Mouse (Mus musculus) hindbrain, embryonic 12.5 days (tissue): ENCODE measurements around the gene Apon. TPM values are rescaled to one million over a fixed set of nuclear protein-coding genes. Genes with fewer than 3 reads are reported as not detected.
"Not testable (repeated sequence)": the region's sequence is repeated elsewhere in the genome, so short reads cannot be mapped to it uniquely, and the experiment has no call there.

Experiments used
- ATAC-seq: fragments of 200-750 bp; cut with Nextera tagmentation; 2 replicates; pipeline ENCODE4 v1.8.0; 2017; ENCODE audit warnings: moderate TSS enrichment; ENCODE audit not compliant: low FRiP score
- H3K27ac ChIP-seq: fragments of 300-500 bp; sonication (generic); 2 replicates; pipeline ENCODE4 v1.5.1; 2016; ENCODE audit warnings: mild to moderate bottlenecking
- H3K27me3 ChIP-seq: fragments of 300-500 bp; sonication (generic); 2 replicates; pipeline ENCODE4 v1.6.1; 2016; ENCODE audit warnings: mild to moderate bottlenecking
- H3K36me3 ChIP-seq: fragments of 300-500 bp; sonication (generic); 2 replicates; pipeline ENCODE4 v1.6.1; 2016; ENCODE audit warnings: mild to moderate bottlenecking
- H3K4me1 ChIP-seq: fragments of 300-500 bp; sonication (generic); 2 replicates; pipeline ENCODE4 v1.6.1; 2016
- H3K4me2 ChIP-seq: fragments of 300-500 bp; sonication (generic); replicated peaks from 2 replicates; pipeline ENCODE4 v1.6.1; 2016; ENCODE audit warnings: mild to moderate bottlenecking
- H3K4me3 ChIP-seq: fragments of 300-500 bp; sonication (generic); 2 replicates; pipeline ENCODE4 v1.5.1; 2016; ENCODE audit warnings: mild to moderate bottlenecking
- H3K9ac ChIP-seq: fragments of 300-500 bp; sonication (generic); 2 replicates; pipeline ENCODE4 v1.6.1; 2016; ENCODE audit warnings: mild to moderate bottlenecking, moderate library complexity
- H3K9me3 ChIP-seq: fragments of 300-500 bp; sonication (generic); replicated peaks from 2 replicates; pipeline ENCODE4 v1.6.1; 2016; ENCODE audit warnings: mild to moderate bottlenecking
- WGBS: fragments of 180-500 bp; shearing (Covaris S2); methylation state at CpG from one replicate; pipeline ENCODE4 v1.1.7; 2016; 5-methylcytosine and 5-hydroxymethylcytosine counted together
- polyA plus RNA-seq: library from polyadenylated mRNA; unstranded; fragments of >200 nt; fragmentation: Nextera tagmentation; extraction: Ambion mirVana; gene quantifications from 2 replicates; pipeline ENCODE4 v1.2.1, GENCODE M21; 2016

Gene Apon
- polyA plus RNA-seq, 1 experiment from 2014 or later: 0.40 TPM

DNA sequence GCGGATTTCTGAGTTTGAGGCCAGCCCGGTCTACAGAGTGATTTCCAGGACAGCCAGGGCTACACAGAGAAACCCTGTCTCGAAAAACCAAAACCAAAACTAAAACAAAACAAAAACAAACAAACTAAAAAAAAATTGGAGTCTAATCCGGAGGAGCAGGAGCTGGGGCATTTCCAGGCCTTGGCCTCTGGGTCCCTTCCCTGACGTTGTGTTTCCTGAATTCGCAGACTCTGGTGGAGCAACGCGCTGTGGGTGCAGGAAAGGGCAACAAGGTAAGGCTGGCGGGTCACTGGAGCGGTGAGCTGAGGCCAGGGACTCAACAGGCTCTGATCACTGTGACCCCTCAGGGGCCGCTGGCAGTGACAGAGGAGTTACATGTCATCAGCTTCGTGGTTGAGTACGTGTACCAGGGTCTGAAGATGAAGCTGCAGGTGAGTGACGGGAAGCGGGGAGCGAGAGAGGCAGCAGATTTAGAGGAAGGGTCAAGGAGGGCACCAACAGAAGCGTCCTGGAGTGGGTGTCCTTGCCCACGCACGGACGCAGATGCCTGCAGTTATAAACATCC lies 29.1 kb downstream of the Apon start:
- Histone ChIP-seq H3K36me3 (peaks cover 74% of the 10 kb centered on the region), H3K27me3 (no peaks in the 10 kb centered on the region), H3K4me3 (no peak overlapping the region), H3K4me1 (no peaks in the 10 kb centered on the region), H3K9me3 (no peaks in the 10 kb centered on the region), H3K4me2 (no peak overlapping the region), H3K27ac (no peak overlapping the region), H3K9ac (no peak overlapping the region)
- ATAC-seq: no peak
- WGBS: 89% methylated on average over 20 of the region's 20 CpGs

- Histone ChIP-seq H3K4me3 (no peak overlapping the region), H3K36me3 (peaks cover 77% of the 10 kb centered on the region), H3K27ac (no peak overlapping the region), H3K9ac (no peak overlapping the region; the same call in 1 of the 2 replicates), H3K9me3 (no peaks in the 10 kb centered on the region), H3K4me1 (no peaks in the 10 kb centered on the region), H3K27me3 (no peaks in the 10 kb centered on the region), H3K4me2 (no peak overlapping the region)
- WGBS: 68% methylated on average over 31 of the region's 31 CpGs
- peak; percentile 52; the same call in 1 of the 2 replicates for ATAC-seq
Measured at GRCm38 (mm10) chr10:128283604-128284579, 30.0 kb downstream of the Apon start.

- not testable (repeated sequence) for H3K4me2 ChIP-seq, H3K27ac ChIP-seq, ATAC-seq, H3K4me1 ChIP-seq, H3K9me3 ChIP-seq, H3K27me3 ChIP-seq, H3K4me3 ChIP-seq, H3K9ac ChIP-seq
- 88% methylated on average over 1 of the region's 1 CpGs for WGBS
- peaks cover 55% of the 10 kb centered on the region for H3K36me3 ChIP-seq
Measured at GRCm38 (mm10) chr10:128290594-128290993, 36.7 kb downstream of the Apon start.

DNA sequence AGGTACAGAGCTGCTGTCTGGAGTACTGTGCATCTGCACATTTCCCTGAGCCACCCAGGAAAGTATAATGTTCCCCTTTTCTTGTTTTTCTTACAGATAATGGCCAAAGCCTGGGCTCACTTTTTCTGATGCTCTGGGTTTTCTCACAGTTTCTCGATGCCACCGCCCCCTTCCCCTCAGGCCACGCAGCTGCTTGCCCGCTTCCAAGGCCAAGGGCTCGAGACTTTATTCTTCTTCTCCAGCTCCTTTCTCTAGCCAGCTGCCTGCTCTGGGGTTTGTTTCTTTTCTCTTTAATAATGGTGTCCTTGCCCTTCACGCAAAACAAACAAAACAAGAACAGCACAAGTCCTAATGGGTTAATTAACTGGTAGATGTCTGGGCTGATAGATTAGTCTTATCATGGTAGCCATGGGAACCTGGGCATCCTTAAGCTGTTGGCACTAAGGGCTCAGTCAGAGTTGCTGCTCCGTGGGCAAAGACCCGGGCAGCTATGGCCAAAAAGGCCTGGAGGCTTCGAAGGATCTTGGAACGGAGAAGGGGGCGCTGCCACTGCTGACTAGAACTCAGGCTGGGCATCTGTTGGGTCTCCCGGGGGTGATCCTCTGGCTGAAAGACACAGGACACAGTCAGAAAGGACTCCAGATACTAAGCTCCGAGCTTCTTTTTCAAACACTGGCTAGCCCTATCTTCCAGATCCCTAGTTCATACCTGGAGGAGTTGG lies 42.6 kb downstream of the Apon start:
- no peak overlapping the region for H3K9ac ChIP-seq
- H3K4me2 ChIP-seq: no peak overlapping the region
- no peak overlapping the region for H3K27ac ChIP-seq
- H3K4me1 ChIP-seq: peaks cover 3% of the 10 kb centered on the region; the same call in 1 of the 2 replicates
- ATAC-seq: no peak
- H3K27me3 ChIP-seq: peaks cover 3% of the 10 kb centered on the region; the same call in 1 of the 2 replicates
- H3K9me3 ChIP-seq: no peaks in the 10 kb centered on the region
- no peak overlapping the region for H3K4me3 ChIP-seq
- peaks cover 14% of the 10 kb centered on the region for H3K36me3 ChIP-seq
- 69% methylated on average over 13 of the region's 13 CpGs for whole genome bisulfite sequencing

DNA sequence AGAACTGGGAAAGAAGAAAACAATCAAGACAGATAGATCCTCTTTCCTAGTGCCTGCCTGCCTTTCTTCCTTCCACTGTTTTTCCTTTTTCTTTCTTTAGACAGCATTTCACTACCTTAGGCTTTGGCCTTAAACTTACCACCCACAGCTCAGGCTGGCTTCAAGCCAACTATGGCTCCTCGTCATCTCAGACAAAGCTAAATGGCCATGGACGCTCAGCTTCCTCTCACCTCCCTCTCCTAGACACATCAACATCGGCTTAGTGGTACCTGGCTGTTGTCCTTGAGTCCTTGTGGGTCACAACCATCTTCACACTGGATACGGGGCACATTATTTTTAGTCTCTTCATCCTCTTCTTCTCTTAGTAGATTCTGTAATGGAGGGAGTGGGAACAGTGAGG lies 43.3 kb downstream of the Apon start:
- Histone ChIP-seq H3K4me1 (peaks cover 5% of the 10 kb centered on the region), H3K36me3 (peaks cover 9% of the 10 kb centered on the region; the same call in 1 of the 2 replicates), H3K4me2 (no peak overlapping the region), H3K27me3 (peaks cover 3% of the 10 kb centered on the region; the same call in 1 of the 2 replicates), H3K9me3 (no peaks in the 10 kb centered on the region), H3K9ac (no peak overlapping the region), H3K4me3 (no peak overlapping the region), H3K27ac (no peak overlapping the region)
- ATAC-seq: no peak
- whole genome bisulfite sequencing: 75% methylated on average over 4 of the region's 4 CpGs

DNA sequence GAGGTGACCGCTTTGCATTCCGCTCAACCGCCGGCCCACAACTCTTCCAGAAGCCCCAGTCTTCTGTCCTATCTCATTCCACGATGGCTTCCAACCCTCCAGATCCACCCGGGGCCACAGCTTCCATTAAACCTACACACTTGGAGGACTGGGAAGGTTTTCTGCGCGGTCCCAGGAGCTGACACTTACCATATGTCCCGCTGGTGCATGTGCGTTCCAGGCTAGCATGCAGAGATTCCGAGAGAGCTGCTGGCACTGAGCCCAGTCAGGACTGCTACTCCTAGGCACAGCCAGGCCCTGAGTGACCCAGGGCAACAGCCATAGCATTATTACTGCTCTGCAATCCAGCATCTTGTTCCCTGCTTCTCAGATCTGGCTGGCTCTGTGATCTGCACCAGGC lies 43.7 kb downstream of the Apon start:
- Histone ChIP-seq H3K27ac (no peak overlapping the region), H3K27me3 (peaks cover 3% of the 10 kb centered on the region; the same call in 1 of the 2 replicates), H3K4me3 (no peak overlapping the region), H3K4me2 (no peak overlapping the region), H3K9me3 (no peaks in the 10 kb centered on the region), H3K4me1 (peaks cover 9% of the 10 kb centered on the region), H3K9ac (no peak overlapping the region), H3K36me3 (peaks cover 5% of the 10 kb centered on the region; the same call in 1 of the 2 replicates)
- WGBS: 87% methylated on average over 11 of the region's 11 CpGs
- ATAC-seq: no peak

GRCm38 (mm10) chr10:128298243-128298642 lies 44.3 kb downstream of the Apon start:
- Histone ChIP-seq H3K36me3 (no peaks in the 10 kb centered on the region), H3K4me1 (peaks cover 9% of the 10 kb centered on the region), H3K9me3 (no peaks in the 10 kb centered on the region), H3K4me2 (no peak overlapping the region), H3K27ac (no peak overlapping the region), H3K27me3 (peaks cover 3% of the 10 kb centered on the region; the same call in 1 of the 2 replicates), H3K9ac (no peak overlapping the region), H3K4me3 (no peak overlapping the region)
- WGBS: 77% methylated on average over 6 of the region's 6 CpGs
- no peak for ATAC-seq

DNA sequence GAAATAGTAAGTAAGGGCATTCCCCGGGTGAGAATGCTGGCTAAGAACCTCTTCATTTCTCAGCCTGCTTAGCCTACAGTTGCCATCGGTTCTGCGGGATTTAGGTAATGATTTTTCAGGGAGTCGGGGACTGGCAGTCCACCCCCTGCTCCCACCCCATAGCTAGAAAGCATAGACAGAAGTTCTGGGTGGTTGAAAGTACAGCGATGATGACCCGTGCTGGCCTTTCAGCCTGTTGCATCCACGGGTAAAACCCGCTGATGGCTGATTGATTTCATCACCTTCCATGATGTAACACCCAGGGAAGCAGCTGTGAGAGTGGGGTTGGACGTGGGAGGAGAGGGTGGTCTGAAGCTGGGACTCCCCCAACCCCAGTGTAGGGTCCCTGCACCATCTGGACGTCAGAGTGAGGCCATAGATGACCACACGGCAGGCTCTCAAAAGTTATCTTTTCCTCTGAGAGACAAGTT lies 44.8 kb downstream of the Apon start, which contains the start of gene Il23a:
Gene Il23a (minus strand): TSS at position 51 of the 470 bp plus-strand sequence.
- Histone ChIP-seq H3K9ac (no peak within 1 kb of the TSS), H3K4me2 (no peak within 1 kb of the TSS), H3K9me3 (no peaks in the 10 kb centered on the region), H3K27ac (no peak within 1 kb of the TSS), H3K27me3 (peaks cover 3% of the 10 kb centered on the region; the same call in 1 of the 2 replicates), H3K36me3 (no peaks in the 10 kb centered on the region), H3K4me3 (no peak within 1 kb of the TSS), H3K4me1 (peaks cover 9% of the 10 kb centered on the region)
- 83% methylated on average over 11 of the region's 11 CpGs for WGBS
- no peak for ATAC-seq

- peak overlapping the region; percentile 66 for H3K4me2 ChIP-seq
- H3K9me3 ChIP-seq: no peaks in the 10 kb centered on the region
- peak overlapping the region; percentile 86 for H3K9ac ChIP-seq
- H3K4me1 ChIP-seq: peaks cover 16% of the 10 kb centered on the region
- no peak for ATAC-seq
- H3K4me3 ChIP-seq: peak overlapping the region; percentile 56
- H3K27ac ChIP-seq: peak overlapping the region; percentile 97
- peaks cover 3% of the 10 kb centered on the region; the same call in 1 of the 2 replicates for H3K27me3 ChIP-seq
- WGBS: 36% methylated on average over 3 of the region's 3 CpGs
- H3K36me3 ChIP-seq: no peaks in the 10 kb centered on the region
Measured at GRCm38 (mm10) chr10:128302357-128302756, 48.5 kb downstream of the Apon start.

DNA sequence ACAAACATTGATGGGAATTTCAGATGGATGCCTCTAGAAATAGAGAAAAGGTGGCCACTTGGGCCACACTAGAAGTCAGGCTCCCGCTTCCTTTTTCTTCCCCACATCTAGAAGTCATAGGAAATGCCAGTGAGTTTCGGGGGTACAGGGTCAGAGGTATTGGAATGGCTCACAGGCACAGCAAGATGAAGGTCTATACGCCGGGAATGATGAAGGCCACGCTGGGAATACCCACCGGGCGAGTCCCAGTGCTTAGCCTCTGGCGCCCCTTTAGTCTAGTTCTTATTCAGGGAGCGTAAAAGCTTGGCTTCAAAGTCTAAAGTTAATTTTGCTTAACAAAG lies 48.9 kb downstream of the Apon start:
- Histone ChIP-seq H3K27ac (peak overlapping the region; percentile 97), H3K9ac (peak overlapping the region; percentile 86), H3K9me3 (no peaks in the 10 kb centered on the region), H3K4me3 (peak overlapping the region; percentile 56), H3K4me2 (peak overlapping the region; percentile 66), H3K4me1 (peaks cover 16% of the 10 kb centered on the region), H3K27me3 (0 out of 2 replicates have a peak, but pooled peaks cover 3% of the 10 kb centered on the region), H3K36me3 (0 out of 2 replicates have a peak, but pooled peaks cover under 1% of the 10 kb centered on the region)
- WGBS: 3% methylated on average over 9 of the region's 9 CpGs
- ATAC-seq: peak; percentile 51

- Histone ChIP-seq H3K27me3 (0 out of 2 replicates have a peak, but pooled peaks cover 3% of the 10 kb centered on the region), H3K36me3 (peaks cover 6% of the 10 kb centered on the region), H3K4me2 (peak within 1 kb of the TSS; percentile 66), H3K27ac (peak within 1 kb of the TSS; percentile 97), H3K9ac (peak within 1 kb of the TSS; percentile 86), H3K4me1 (peaks cover 16% of the 10 kb centered on the region), H3K9me3 (no peaks in the 10 kb centered on the region), H3K4me3 (peak within 1 kb of the TSS; percentile 56)
- 1% methylated on average over 37 of the region's 37 CpGs for WGBS
- ATAC-seq: peak; percentile 98
Measured at GRCm38 (mm10) chr10:128303126-128304021, 49.5 kb downstream of the Apon start, which contains the start of gene Pan2. Gene Pan2 (plus strand): TSS chr10:128303335.
